Mouse (Mus musculus): Measurements from ENCODE around the gene Mogs.
"Not testable (repeated sequence)": the region's sequence is repeated elsewhere in the genome, so short reads cannot be mapped to it uniquely, and the experiment has no call there.

Gene Mogs

GRCm38 (mm10) chr6:83153485-83153884, 38.2 kb downstream of the Mogs start:
- no peak for DNase-seq

GRCm38 (mm10) chr6:83155552-83156238, 40.4 kb downstream of the Mogs start:
- DNase-seq = peak; percentile 47

- peak; percentile 76 for DNase-seq
Measured at GRCm38 (mm10) chr6:83156259-83156684, 41.0 kb downstream of the Mogs start, which contains the start of the genes Wdr54 and 1700003E16Rik. Gene Wdr54, minus strand, starts transcription at chr6:83156397. Gene 1700003E16Rik, plus strand, starts transcription at chr6:83156404.

GRCm38 (mm10) chr6:83159456-83159855, 44.2 kb downstream of the Mogs start:
- DNase-seq = not testable (repeated sequence)

GRCm38 (mm10) chr6:83161442-83161841, 46.1 kb downstream of the Mogs start:
- DNase-seq = no peak

- peak; percentile 73 for DNase-seq
Measured at GRCm38 (mm10) chr6:83161921-83162641, 46.8 kb downstream of the Mogs start.

GRCm38 (mm10) chr6:83162701-83163100, 47.4 kb downstream of the Mogs start:
- peak; percentile 80 for DNase-seq

- no peak for DNase-seq
Measured at GRCm38 (mm10) chr6:83165026-83165606, 49.8 kb downstream of the Mogs start.

GRCm38 (mm10) chr6:83165607-83166242, 50.4 kb downstream of the Mogs start, which contains the start of gene Dctn1:
Gene Dctn1, plus strand, starts transcription at chr6:83165920.
- DNase-seq = peak; percentile 94

- DNase-seq = no peak
Measured at GRCm38 (mm10) chr6:83166243-83166630, 50.9 kb downstream of the Mogs start.

Data from cerebellum, adult 11-12 months (tissue).